ENCODE assay signal across 27 mouse cellular contexts in genomic region chr10:14196785-14197184, GRCm38 (mm10).
DNase-seq lines count a peak whose midpoint lies in the region; ATAC-seq and TF ChIP-seq lines count a peak whose summit lies in the region.
"Had no signal": no experiment of that assay in that cellular context is flagged by ENCODE, and none has a peak within 500 bp of the region (broad histone marks: within the 10 kb centered on the region; RNA-seq: fewer than 3 reads in every experiment).

No protein-coding gene starts in this region.

- H3K4me1 ChIP-seq in forebrain, postnatal 0 days (ENCODE audit: insufficient read depth): peaks cover 20% of the 10 kb centered on the region; the same call in 1 of the 2 replicates
- H3K4me1 ChIP-seq in forebrain, embryonic 12.5 days: peaks cover 13% of the 10 kb centered on the region
- peaks cover 14% of the 10 kb centered on the region for H3K4me1 ChIP-seq in kidney, embryonic 16.5 days (ENCODE audit: insufficient read depth, low read length)
- H3K4me1 ChIP-seq in kidney, embryonic 14.5 days (ENCODE audit: control insufficient read depth, insufficient read depth, low read length): peaks cover 7% of the 10 kb centered on the region; the same call in 1 of the 2 replicates
- H3K4me1 ChIP-seq in cortical plate, adult 2 months (ENCODE audit: control insufficient read depth, insufficient read depth, low read length): peaks cover 21% of the 10 kb centered on the region
- peaks cover 8% of the 10 kb centered on the region; the same call in 1 of the 2 replicates for H3K4me1 ChIP-seq in hindbrain, embryonic 12.5 days
- H3K4me1 ChIP-seq: embryonic facial prominence, embryonic 10.5 days had no signal

- H3K9me3 ChIP-seq in forebrain, postnatal 0 days (ENCODE audit: low read length): no peaks in the 10 kb centered on the region
- H3K9me3 ChIP-seq in forebrain, embryonic 12.5 days: no peaks in the 10 kb centered on the region
- no peaks in the 10 kb centered on the region for H3K9me3 ChIP-seq in kidney, embryonic 16.5 days (ENCODE audit: low read length)
- no peaks in the 10 kb centered on the region for H3K9me3 ChIP-seq in kidney, embryonic 14.5 days (ENCODE audit: control insufficient read depth, low read length)
- no peaks in the 10 kb centered on the region for H3K9me3 ChIP-seq in hindbrain, embryonic 12.5 days (replicated peaks)
- H3K9me3 ChIP-seq: embryonic facial prominence, embryonic 10.5 days; embryonic facial prominence, embryonic 13.5 days; forebrain, embryonic 10.5 days; G1E; hindbrain, embryonic 15.5 days had no signal

- no peak overlapping the region for H3K4me2 ChIP-seq in forebrain, postnatal 0 days (ENCODE audit: low read depth)
- no peak overlapping the region for H3K4me2 ChIP-seq in forebrain, embryonic 12.5 days
- H3K4me2 ChIP-seq in kidney, embryonic 16.5 days (replicated peaks; ENCODE audit: low read depth, low read length): peak overlapping the region; percentile 44; the same call in 1 of the 2 replicates
- H3K4me2 ChIP-seq in kidney, embryonic 14.5 days (replicated peaks; ENCODE audit: low read depth, low read length): no peak overlapping the region
- no peak overlapping the region for H3K4me2 ChIP-seq in hindbrain, embryonic 12.5 days (replicated peaks)
- H3K4me2 ChIP-seq: embryonic facial prominence, embryonic 13.5 days; heart, embryonic 11.5 days; hindbrain, embryonic 15.5 days had no signal

- H3K9ac ChIP-seq in forebrain, postnatal 0 days: no peak overlapping the region
- no peak overlapping the region for H3K9ac ChIP-seq in forebrain, embryonic 12.5 days
- no peak overlapping the region for H3K9ac ChIP-seq in kidney, embryonic 16.5 days (replicated peaks; ENCODE audit: low read length)
- H3K9ac ChIP-seq in kidney, embryonic 14.5 days (ENCODE audit: low read depth, low read length): no peak overlapping the region
- no peak overlapping the region for H3K9ac ChIP-seq in hindbrain, embryonic 12.5 days
- H3K9ac ChIP-seq: embryonic facial prominence, embryonic 13.5 days; hindbrain, embryonic 15.5 days had no signal

- H3K27ac ChIP-seq in forebrain, postnatal 0 days (ENCODE audit: low read depth, low read length): peak overlapping the region; percentile 78; the same call in 1 of the 2 replicates
- no peak overlapping the region for H3K27ac ChIP-seq in forebrain, embryonic 12.5 days
- no peak overlapping the region for H3K27ac ChIP-seq in kidney, embryonic 16.5 days (ENCODE audit: low read length)
- H3K27ac ChIP-seq in kidney, embryonic 14.5 days (ENCODE audit: low read depth, low read length): no peak overlapping the region
- H3K27ac ChIP-seq in cortical plate, adult 2 months (ENCODE audit: insufficient read depth, low read length): peak overlapping the region; percentile 79
- H3K27ac ChIP-seq in hindbrain, embryonic 12.5 days: no peak overlapping the region
- H3K27ac ChIP-seq: embryonic facial prominence, embryonic 10.5 days; embryonic facial prominence, embryonic 13.5 days; forebrain, embryonic 10.5 days; hindbrain, embryonic 15.5 days had no signal

- ATAC-seq in forebrain, postnatal 0 days: no peak
- ATAC-seq in forebrain, embryonic 12.5 days (ENCODE audit: low FRiP score): no peak
- ATAC-seq in kidney, embryonic 16.5 days (ENCODE audit: low FRiP score, low TSS enrichment): no peak
- ATAC-seq in kidney, embryonic 14.5 days (ENCODE audit: low FRiP score, low TSS enrichment): no peak
- no peak for ATAC-seq in hindbrain, embryonic 12.5 days (ENCODE audit: low FRiP score)
- ATAC-seq: intestine, postnatal 0 days; Patski had no signal

- no peaks in the 10 kb centered on the region for H3K27me3 ChIP-seq in forebrain, postnatal 0 days (ENCODE audit: insufficient read depth, low read length)
- H3K27me3 ChIP-seq in forebrain, embryonic 12.5 days: no peaks in the 10 kb centered on the region
- no peaks in the 10 kb centered on the region for H3K27me3 ChIP-seq in kidney, embryonic 16.5 days (ENCODE audit: insufficient read depth, low read length)
- H3K27me3 ChIP-seq in kidney, embryonic 14.5 days (ENCODE audit: control insufficient read depth, insufficient read depth, low read length): no peaks in the 10 kb centered on the region
- no peaks in the 10 kb centered on the region for H3K27me3 ChIP-seq in hindbrain, embryonic 12.5 days
- H3K27me3 ChIP-seq: CH12.LX; embryonic facial prominence, embryonic 13.5 days; hindbrain, embryonic 15.5 days; Patski had no signal

- 90% methylated on average over 7 of the region's 7 CpGs for WGBS in forebrain, postnatal 0 days
- whole genome bisulfite sequencing in forebrain, embryonic 12.5 days: 92% methylated on average over 7 of the region's 7 CpGs
- whole genome bisulfite sequencing in kidney, embryonic 16.5 days: 71% methylated on average over 7 of the region's 7 CpGs
- WGBS in kidney, embryonic 14.5 days: 69% methylated on average over 7 of the region's 7 CpGs
- 87% methylated on average over 7 of the region's 7 CpGs for WGBS in hindbrain, embryonic 12.5 days

- no peak overlapping the region for H3K4me3 ChIP-seq in forebrain, postnatal 0 days (ENCODE audit: low read depth, low read length)
- no peak overlapping the region for H3K4me3 ChIP-seq in forebrain, embryonic 12.5 days (replicated peaks)
- H3K4me3 ChIP-seq in kidney, embryonic 16.5 days (ENCODE audit: low read length): no peak overlapping the region
- no peak overlapping the region for H3K4me3 ChIP-seq in kidney, embryonic 14.5 days (ENCODE audit: low read length)
- no peak overlapping the region for H3K4me3 ChIP-seq in cortical plate, adult 2 months (ENCODE audit: insufficient read depth, low read length)
- no peak overlapping the region for H3K4me3 ChIP-seq in hindbrain, embryonic 12.5 days
- H3K4me3 ChIP-seq: embryonic facial prominence, embryonic 10.5 days; embryonic facial prominence, embryonic 13.5 days; erythroblast, embryonic 14.5 days; forebrain, embryonic 10.5 days; hindbrain, embryonic 15.5 days had no signal

- no peak for TF ChIP-seq POLR2A in cortical plate, adult 2 months (IDR thresholded peaks at IDR 0.05; ENCODE audit: extremely low read depth, insufficient read depth, low read length)

- intact Hi-C loops in left cerebral cortex, postnatal 36 days (cut with DNase I): loop anchor here (2.0 to 10.0 kb wide), 7 partner anchors 14 to 642 kb away; partner anchors contain the start of genes Adat2, Aig1, Hivep2 and Pex3
- intact Hi-C loops in left cerebral cortex, postnatal 14 days (cut with DNase I): loop anchor here (2.0 to 5.0 kb wide), 3 partner anchors 16 to 229 kb away; partner anchors contain the start of gene Hivep2

- no peaks in the 10 kb centered on the region for H3K36me3 ChIP-seq in forebrain, postnatal 0 days (ENCODE audit: insufficient read depth)
- H3K36me3 ChIP-seq in forebrain, embryonic 12.5 days (replicated peaks): no peaks in the 10 kb centered on the region
- H3K36me3 ChIP-seq in kidney, embryonic 16.5 days (ENCODE audit: insufficient read depth, low read length): no peaks in the 10 kb centered on the region
- no peaks in the 10 kb centered on the region for H3K36me3 ChIP-seq in kidney, embryonic 14.5 days (ENCODE audit: control insufficient read depth, insufficient read depth, low read length)
- no peaks in the 10 kb centered on the region for H3K36me3 ChIP-seq in hindbrain, embryonic 12.5 days
- H3K36me3 ChIP-seq: embryonic facial prominence, embryonic 10.5 days; embryonic facial prominence, embryonic 13.5 days; forebrain, embryonic 10.5 days; G1E; hindbrain, embryonic 15.5 days had no signal

- TF ChIP-seq CTCF in forebrain, postnatal 0 days (IDR thresholded peaks at IDR 0.05; ENCODE audit: low read depth): no peak
- no peak for TF ChIP-seq CTCF in cortical plate, adult 2 months (IDR thresholded peaks at IDR 0.05; ENCODE audit: extremely low read depth, insufficient read depth, low read length)

- DNase-seq in forebrain, postnatal 0 days: no peak
- peak; percentile 48 to 59 for DNase-seq in left cerebral cortex, postnatal 36 days (ENCODE audit: low spot score in 2 of 2)
- no peak for DNase-seq in left cerebral cortex, postnatal 14 days (ENCODE audit: low spot score in 2 of 2)
- DNase-seq: adrenal gland, postnatal 10 days; B cell, adult 2 months; cerebellum, adult 11 months; cerebellum, adult 2 months; cerebellum, adult 9-11 months; embryo, embryonic 11 days; gastrocnemius, postnatal 10 days; gastrocnemius, postnatal 36 days; heart, postnatal 4 days had no signal

Comparison
In these comparisons a context has a peak if more than half of its experiments do, and no peak if none do; other contexts are left out.
1. DNase-seq: peak in left cerebral cortex, postnatal 36 days (2 of 2); none in forebrain, postnatal 0 days (single experiment) and left cerebral cortex, postnatal 14 days (0 of 2).
2. H3K27ac ChIP-seq: peak in forebrain, postnatal 0 days (single experiment) and cortical plate, adult 2 months (single experiment); none in forebrain, embryonic 12.5 days (single experiment), kidney, embryonic 16.5 days (single experiment), kidney, embryonic 14.5 days (single experiment) and hindbrain, embryonic 12.5 days (single experiment).